Mouse (Mus musculus) erythroblast, embryonic 14.5 days (primary cell): ENCODE results near the gene Rpl13a.

Experiments used
- GATA1 ChIP-seq: IDR thresholded peaks from 2 replicates; pipeline ENCODE4 v1.6.1; 2012; ENCODE audit warnings: low read length, inconsistent platforms, mixed read lengths
- TAL1 ChIP-seq: IDR thresholded peaks from 3 replicates; pipeline ENCODE4 v1.6.1; 2012; ENCODE audit warnings: low read length, inconsistent platforms, mixed read lengths

- no peak for TF ChIP-seq GATA1
- TF ChIP-seq TAL1: no peak
Measured at GRCm38 (mm10) chr7:45103652-45104180, 24.8 kb downstream of the Rpl13a start, which contains the start of gene Fcgrt.
